Mouse (Mus musculus) CD8-positive naive resting alpha-beta T cell, adult 2 months (primary cell): ENCODE measurements around the gene Nsd1.
A peak's percentile ranks its signal among the peaks of the same experiment; 100 is the strongest.

Experiments
- DNase-seq, 2 experiments: peaks; one replicate each; pipeline ENCODE4 v3.0.0; 2022; ENCODE audit warnings: low read depth in 2 of 2, low spot score in 2 of 2

Gene Nsd1

GRCm38 (mm10) chr13:55252820-55253219, 43.2 kb downstream of the Nsd1 start:
- DNase-seq, result no peak

GRCm38 (mm10) chr13:55255052-55255652, 45.6 kb downstream of the Nsd1 start:
- DNase-seq, result peak; percentile 4 to 27

GRCm38 (mm10) chr13:55258651-55259050, 49.1 kb downstream of the Nsd1 start:
- no peak for DNase-seq

- DNase-seq, result no peak
These were observed 51.9 kb downstream of the Nsd1 start for GRCm38 (mm10) chr13:55261521-55261920.

GRCm38 (mm10) chr13:55262096-55262495, 52.5 kb downstream of the Nsd1 start:
- no peak for DNase-seq

GRCm38 (mm10) chr13:55277203-55277602, 67.6 kb downstream of the Nsd1 start:
- no peak for DNase-seq

- no peak for DNase-seq
These were observed 68.1 kb downstream of the Nsd1 start for GRCm38 (mm10) chr13:55277646-55278045.

- no peak for DNase-seq
These were observed 79.3 kb downstream of the Nsd1 start for GRCm38 (mm10) chr13:55288854-55289253.

GRCm38 (mm10) chr13:55296760-55297159, 87.2 kb downstream of the Nsd1 start:
- DNase-seq, result no peak

GRCm38 (mm10) chr13:55300913-55301312, 91.3 kb downstream of the Nsd1 start:
- DNase-seq, result no peak

- DNase-seq, result no peak
These were observed 102.5 kb downstream of the Nsd1 start for GRCm38 (mm10) chr13:55312028-55312630.

GRCm38 (mm10) chr13:55313051-55313450, 103.5 kb downstream of the Nsd1 start:
- no peak for DNase-seq

- no peak for DNase-seq
These were observed 105.4 kb downstream of the Nsd1 start for GRCm38 (mm10) chr13:55314891-55315412.

- no peak for DNase-seq
These were observed 108.8 kb downstream of the Nsd1 start for GRCm38 (mm10) chr13:55318351-55318750.

- DNase-seq, result no peak
These were observed 110.5 kb downstream of the Nsd1 start, which contains the start of gene Prelid1 for GRCm38 (mm10) chr13:55319931-55320533. Prelid1 (plus strand) TSS chr13:55320500.

GRCm38 (mm10) chr13:55321434-55322129, 112.0 kb downstream of the Nsd1 start, which contains the start of gene Rab24:
Rab24 (minus strand) TSS chr13:55321946.
- DNase-seq, result peak; percentile 76 to 83

- DNase-seq, result peak in 1 of 2 experiments; percentile 36
These were observed 112.7 kb downstream of the Nsd1 start for GRCm38 (mm10) chr13:55322130-55322825.

GRCm38 (mm10) chr13:55325596-55325995, 116.0 kb downstream of the Nsd1 start:
- no peak for DNase-seq

GRCm38 (mm10) chr13:55327169-55327568, 117.6 kb downstream of the Nsd1 start:
- DNase-seq, result no peak

- DNase-seq, result peak; percentile 85 to 91
These were observed 118.1 kb downstream of the Nsd1 start for GRCm38 (mm10) chr13:55327633-55328032.

GRCm38 (mm10) chr13:55328171-55328570, 118.6 kb downstream of the Nsd1 start:
- DNase-seq, result no peak
